Mouse (Mus musculus): Measurements from ENCODE around the gene Cpne7. TPM values are rescaled to one million over a fixed set of nuclear protein-coding genes. Genes with fewer than 3 reads are reported as not detected.
A peak's percentile ranks its signal among the peaks of the same experiment; 100 is the strongest.

Gene Cpne7
- 6.5 and 6.9 TPM in 2 replicates for polyA plus RNA-seq (2015; fragmentation: Nextera tagmentation; extraction: Ambion mirVana)

DNA sequence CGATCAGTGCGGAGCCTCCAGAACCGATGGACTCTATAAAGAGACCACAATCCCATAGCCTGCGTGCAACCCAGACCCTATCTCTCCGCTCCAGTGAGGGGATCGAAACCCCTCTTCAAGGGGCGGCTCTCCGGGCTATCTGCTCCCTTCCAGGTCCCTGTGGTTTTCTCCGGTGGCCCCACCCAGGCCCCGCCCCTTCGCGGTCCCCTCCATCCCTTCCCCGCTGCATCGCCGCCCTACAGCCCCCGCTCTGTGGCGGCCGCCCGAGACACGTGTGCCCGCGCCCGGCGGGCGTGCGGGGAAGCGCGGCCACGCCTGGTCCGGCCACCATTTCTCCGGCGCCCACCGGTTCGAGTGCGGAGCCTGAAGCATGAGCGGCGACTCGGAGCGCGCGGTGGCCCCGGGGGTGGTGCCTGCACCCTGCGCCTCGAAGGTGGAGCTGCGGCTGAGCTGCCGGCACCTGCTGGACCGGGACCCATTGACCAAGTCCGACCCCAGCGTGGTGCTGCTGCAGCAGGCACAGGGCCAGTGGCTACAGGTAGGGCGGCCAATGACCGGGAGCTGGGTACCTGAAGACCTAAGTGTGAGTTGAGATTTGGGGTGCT, at the start of gene Cpne7:
Gene Cpne7, plus strand, starts transcription at position 248 of the 605 bp plus-strand sequence.
- Histone ChIP-seq H3K27me3 (peaks cover 44% of the 10 kb centered on the region), H3K27ac (replicated peaks) (no peak within 1 kb of the TSS), H3K4me2 (replicated peaks) (peak within 1 kb of the TSS; percentile 75), H3K4me1 (peaks cover 28% of the 10 kb centered on the region), H3K9ac (peak within 1 kb of the TSS; percentile 15; the same call in 1 of the 2 replicates), H3K36me3 (no peaks in the 10 kb centered on the region), H3K4me3 (replicated peaks) (peak within 1 kb of the TSS; percentile 43), H3K9me3 (replicated peaks) (no peaks in the 10 kb centered on the region)
- under 1% methylated on average over 45 of the region's 51 CpGs for WGBS
- no peak for ATAC-seq (ENCODE audit: insufficient number of reproducible peaks, low FRiP score, low TSS enrichment, low read depth)

DNA sequence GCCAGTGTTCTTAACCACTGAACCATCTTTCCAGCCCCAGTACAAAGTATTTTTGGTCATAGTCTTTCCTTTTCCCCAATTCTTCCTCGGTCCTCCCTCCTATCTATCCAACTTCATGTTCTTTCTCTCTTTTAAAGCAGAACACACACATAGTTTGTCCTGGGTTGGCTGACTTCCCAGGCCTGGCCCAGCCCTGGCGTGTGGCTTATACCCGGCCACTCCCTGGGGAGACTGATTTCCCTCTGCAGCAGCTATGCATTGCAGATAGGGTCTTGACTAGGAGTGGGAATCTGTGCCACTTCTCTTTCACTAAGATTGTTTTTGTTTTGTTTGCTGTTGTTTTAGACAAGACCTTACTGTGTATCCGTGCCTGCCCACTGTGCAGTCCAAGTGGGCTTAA, 46.0 kb upstream of the Cpne7 start:
- H3K4me2 ChIP-seq (replicated peaks), result no peak overlapping the region
- no peak for ATAC-seq (ENCODE audit: insufficient number of reproducible peaks, low FRiP score, low TSS enrichment, low read depth)
- no peaks in the 10 kb centered on the region for H3K27me3 ChIP-seq
- 69% methylated on average over 4 of the region's 4 CpGs for WGBS
- H3K9ac ChIP-seq, result no peak overlapping the region
- no peak overlapping the region for H3K4me3 ChIP-seq (replicated peaks)
- H3K4me1 ChIP-seq, result peaks cover 13% of the 10 kb centered on the region
- no peaks in the 10 kb centered on the region for H3K9me3 ChIP-seq (replicated peaks)
- H3K27ac ChIP-seq (replicated peaks), result no peak overlapping the region
- H3K36me3 ChIP-seq, result peaks cover 46% of the 10 kb centered on the region

DNA sequence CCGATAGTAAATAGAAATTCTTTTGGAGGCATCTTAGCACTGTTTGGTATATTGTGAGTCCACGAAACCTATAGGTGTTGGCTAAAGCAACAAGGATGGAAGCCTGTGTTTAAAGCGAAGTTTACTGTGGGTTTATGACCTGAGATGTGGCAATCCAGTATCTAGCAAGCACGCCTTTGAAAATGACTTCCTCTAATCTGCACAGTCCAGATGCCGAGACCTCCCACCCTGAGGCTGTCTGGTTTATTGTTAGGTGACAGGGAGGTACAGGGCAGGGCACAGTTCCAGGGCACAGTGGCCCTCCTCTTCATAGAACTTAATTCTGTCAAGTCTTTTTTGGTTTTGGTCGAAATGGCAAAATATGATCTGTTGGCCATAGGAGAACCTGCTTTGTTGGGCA, 40.0 kb upstream of the Cpne7 start:
- no peak overlapping the region for H3K4me2 ChIP-seq (replicated peaks)
- WGBS, result 91% methylated on average over 6 of the region's 6 CpGs
- no peak overlapping the region for H3K9ac ChIP-seq
- H3K27ac ChIP-seq (replicated peaks), result no peak overlapping the region
- no peaks in the 10 kb centered on the region for H3K27me3 ChIP-seq
- ATAC-seq (ENCODE audit: insufficient number of reproducible peaks, low FRiP score, low TSS enrichment, low read depth), result no peak
- H3K4me1 ChIP-seq, result no peaks in the 10 kb centered on the region
- H3K9me3 ChIP-seq (replicated peaks), result no peaks in the 10 kb centered on the region
- H3K4me3 ChIP-seq (replicated peaks), result no peak overlapping the region
- H3K36me3 ChIP-seq, result peaks cover 87% of the 10 kb centered on the region

DNA sequence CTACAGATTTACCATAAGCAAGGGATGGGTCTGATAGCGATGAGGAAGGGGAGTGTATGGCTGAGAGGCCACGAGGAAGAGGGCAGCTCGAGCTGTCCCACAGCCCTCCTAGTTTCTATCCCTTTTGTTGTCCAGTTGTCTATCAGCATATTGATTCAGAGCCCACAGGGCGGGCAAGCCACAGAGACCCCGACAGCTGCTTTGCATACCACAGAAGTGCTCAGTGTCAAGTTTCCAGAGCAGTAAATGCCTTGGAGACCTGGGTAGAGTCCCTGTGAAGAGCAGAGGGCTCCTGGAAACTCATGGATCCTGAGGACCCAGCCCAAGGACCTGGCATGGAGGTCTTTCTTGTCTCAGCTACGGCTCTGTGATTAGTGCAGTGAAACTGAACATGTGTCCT, 34.2 kb upstream of the Cpne7 start:
- H3K4me2 ChIP-seq (replicated peaks), result no peak overlapping the region
- no peak overlapping the region for H3K4me3 ChIP-seq (replicated peaks)
- 73% methylated on average over 6 of the region's 6 CpGs for WGBS
- H3K9ac ChIP-seq, result no peak overlapping the region
- H3K36me3 ChIP-seq, result peaks cover 93% of the 10 kb centered on the region
- H3K27me3 ChIP-seq, result no peaks in the 10 kb centered on the region
- ATAC-seq (ENCODE audit: insufficient number of reproducible peaks, low FRiP score, low TSS enrichment, low read depth), result no peak
- no peak overlapping the region for H3K27ac ChIP-seq (replicated peaks)
- H3K4me1 ChIP-seq, result no peaks in the 10 kb centered on the region
- H3K9me3 ChIP-seq (replicated peaks), result no peaks in the 10 kb centered on the region

DNA sequence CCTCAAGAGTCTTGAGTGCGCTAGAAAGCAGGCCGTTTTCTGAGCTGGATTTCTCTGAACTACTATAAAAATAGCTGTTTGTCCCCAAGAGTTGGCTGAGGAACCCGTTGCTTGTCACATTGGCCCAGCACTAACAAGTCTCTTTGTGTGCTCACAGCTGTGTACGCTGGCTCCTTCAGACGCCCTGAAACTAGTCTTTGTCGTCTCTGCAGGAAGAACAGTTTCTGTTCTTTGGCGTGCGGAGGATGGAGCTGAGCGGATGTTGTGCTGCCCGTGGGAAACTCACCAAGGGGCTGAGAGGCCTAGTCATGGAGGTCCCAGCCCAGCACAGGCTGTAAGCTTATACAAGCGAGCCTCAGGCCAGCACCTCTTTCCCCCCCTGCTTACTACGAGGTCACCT, 33.6 kb upstream of the Cpne7 start:
- WGBS, result 89% methylated on average over 12 of the region's 12 CpGs
- Histone ChIP-seq H3K4me3 (replicated peaks) (no peak overlapping the region), H3K36me3 (peaks cover 95% of the 10 kb centered on the region), H3K4me2 (replicated peaks) (no peak overlapping the region), H3K9ac (no peak overlapping the region), H3K4me1 (no peaks in the 10 kb centered on the region), H3K9me3 (replicated peaks) (no peaks in the 10 kb centered on the region), H3K27ac (replicated peaks) (no peak overlapping the region), H3K27me3 (no peaks in the 10 kb centered on the region)
- no peak for ATAC-seq (ENCODE audit: insufficient number of reproducible peaks, low FRiP score, low TSS enrichment, low read depth)

DNA sequence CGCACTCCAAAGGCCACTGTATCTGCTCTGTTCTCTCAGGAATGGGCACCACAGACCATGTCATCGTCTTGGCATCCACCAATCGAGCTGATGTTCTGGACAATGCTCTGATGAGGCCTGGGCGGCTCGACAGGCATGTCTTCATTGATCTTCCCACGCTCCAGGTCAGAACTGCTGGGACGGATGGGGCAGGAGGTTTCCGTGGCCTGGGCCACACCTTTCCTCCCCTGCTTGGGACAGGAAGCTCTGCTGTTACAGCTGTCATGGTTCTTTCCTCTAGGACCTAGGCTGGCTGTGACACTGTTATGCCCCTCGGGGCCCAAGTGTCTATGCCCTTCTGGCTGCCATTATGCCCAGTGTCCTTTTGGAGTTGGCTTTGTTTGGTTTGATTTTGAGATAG, 29.9 kb upstream of the Cpne7 start:
- H3K9ac ChIP-seq, result no peak overlapping the region
- H3K4me2 ChIP-seq (replicated peaks), result no peak overlapping the region
- H3K4me3 ChIP-seq (replicated peaks), result no peak overlapping the region
- H3K27me3 ChIP-seq, result no peaks in the 10 kb centered on the region
- peaks cover 96% of the 10 kb centered on the region for H3K36me3 ChIP-seq
- no peaks in the 10 kb centered on the region for H3K9me3 ChIP-seq (replicated peaks)
- no peak for ATAC-seq (ENCODE audit: insufficient number of reproducible peaks, low FRiP score, low TSS enrichment, low read depth)
- 81% methylated on average over 9 of the region's 9 CpGs for WGBS
- no peak overlapping the region for H3K27ac ChIP-seq (replicated peaks)
- H3K4me1 ChIP-seq, result no peaks in the 10 kb centered on the region

DNA sequence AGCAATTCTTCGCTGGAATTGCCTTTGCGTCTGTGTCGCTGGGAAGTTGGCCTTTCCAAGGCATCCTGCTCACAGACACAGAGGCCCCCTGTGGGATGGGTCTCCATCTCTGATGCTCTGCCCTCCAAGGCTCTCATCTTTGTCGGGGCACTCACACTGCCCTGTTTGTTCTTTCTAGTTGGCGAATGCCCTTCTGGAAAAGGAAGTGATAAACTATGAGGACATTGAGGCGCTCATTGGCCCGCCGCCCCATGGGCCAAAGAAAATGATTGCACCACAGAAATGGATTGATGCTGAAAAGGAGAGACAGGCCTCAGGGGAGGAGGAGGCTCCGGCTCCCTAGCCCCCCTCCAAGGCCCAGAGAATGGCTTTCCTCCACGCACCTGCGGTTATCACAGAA, 20.0 kb upstream of the Cpne7 start:
- Histone ChIP-seq H3K27ac (replicated peaks) (no peak overlapping the region), H3K36me3 (peaks cover 43% of the 10 kb centered on the region), H3K9me3 (replicated peaks) (no peaks in the 10 kb centered on the region), H3K4me1 (peaks cover 12% of the 10 kb centered on the region), H3K4me2 (replicated peaks) (no peak overlapping the region), H3K4me3 (replicated peaks) (no peak overlapping the region), H3K27me3 (no peaks in the 10 kb centered on the region), H3K9ac (no peak overlapping the region)
- no peak for ATAC-seq (ENCODE audit: insufficient number of reproducible peaks, low FRiP score, low TSS enrichment, low read depth)
- 88% methylated on average over 11 of the region's 11 CpGs for WGBS

DNA sequence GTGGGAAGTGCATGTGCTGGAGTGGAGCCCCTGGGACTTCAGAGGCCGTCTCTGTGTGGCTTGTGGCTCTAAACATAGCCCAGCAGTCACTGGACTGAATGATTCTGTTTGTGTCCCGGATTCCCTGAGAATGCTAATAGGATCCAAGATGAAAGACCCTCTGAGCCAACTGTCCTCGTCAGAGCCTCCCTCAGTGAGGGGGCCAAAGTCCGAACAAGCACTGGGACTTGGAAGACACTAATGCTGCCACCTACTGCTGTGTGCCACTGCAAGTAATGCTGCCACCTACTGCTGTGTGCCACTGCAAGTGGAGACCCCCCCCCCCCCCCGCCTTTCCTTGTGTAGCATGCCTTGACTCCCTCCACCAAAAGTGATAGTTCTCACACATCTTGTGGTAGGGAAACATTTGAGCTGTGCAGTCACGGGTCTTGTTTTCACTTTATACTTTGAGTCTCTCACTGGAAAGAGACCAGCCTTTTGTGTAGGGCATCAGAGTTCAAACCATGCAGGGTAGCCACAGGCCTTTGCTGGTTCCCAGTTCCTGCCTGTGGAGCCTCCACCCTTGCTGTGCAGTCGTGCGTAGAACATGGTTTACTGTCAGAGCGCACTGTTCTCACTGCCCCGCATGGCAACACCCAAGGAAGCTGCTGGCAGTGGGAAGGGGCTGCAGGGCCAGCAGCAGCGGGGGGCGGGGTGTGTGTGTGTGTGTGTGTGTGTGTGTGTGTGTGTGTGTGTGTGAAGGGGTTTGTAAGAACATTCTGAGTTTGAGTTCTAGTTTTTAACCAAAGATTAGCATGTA, 19.2 kb upstream of the Cpne7 start:
- Histone ChIP-seq H3K4me3 (replicated peaks) (no peak overlapping the region), H3K36me3 (peaks cover 42% of the 10 kb centered on the region), H3K9ac (no peak overlapping the region), H3K27ac (replicated peaks) (no peak overlapping the region), H3K4me2 (replicated peaks) (no peak overlapping the region), H3K9me3 (replicated peaks) (no peaks in the 10 kb centered on the region), H3K4me1 (peaks cover 12% of the 10 kb centered on the region), H3K27me3 (no peaks in the 10 kb centered on the region)
- no peak for ATAC-seq (ENCODE audit: insufficient number of reproducible peaks, low FRiP score, low TSS enrichment, low read depth)
- WGBS, result 78% methylated on average over 12 of the region's 12 CpGs

DNA sequence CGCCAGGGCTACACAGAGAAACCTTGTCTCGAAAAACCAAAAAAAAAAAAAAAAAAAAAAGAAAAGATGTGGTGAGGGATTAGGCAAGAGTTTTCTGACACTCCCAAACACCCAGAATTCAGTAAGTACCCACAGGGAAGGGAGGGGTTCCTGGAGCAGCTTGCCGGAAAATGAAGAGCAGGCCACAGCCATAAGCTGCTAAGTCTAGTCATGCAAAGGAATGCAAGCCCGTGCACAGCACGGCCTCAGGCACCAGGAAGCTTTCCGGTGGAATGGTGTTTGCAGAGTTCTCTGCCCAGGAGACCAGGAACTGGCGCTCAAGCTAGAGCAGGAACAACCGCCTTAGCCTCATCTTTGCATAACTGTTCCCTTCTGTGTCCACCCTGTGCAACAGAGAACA, 16.9 kb upstream of the Cpne7 start:
- Histone ChIP-seq H3K4me2 (replicated peaks) (peak overlapping the region; percentile 17; the same call in 1 of the 2 replicates), H3K27ac (replicated peaks) (peak overlapping the region; percentile 88), H3K4me1 (peaks cover 26% of the 10 kb centered on the region), H3K36me3 (peaks cover 40% of the 10 kb centered on the region), H3K9me3 (replicated peaks) (no peaks in the 10 kb centered on the region), H3K9ac (no peak overlapping the region), H3K27me3 (no peaks in the 10 kb centered on the region), H3K4me3 (replicated peaks) (no peak overlapping the region)
- WGBS, result 17% methylated on average over 8 of the region's 8 CpGs
- no peak for ATAC-seq (ENCODE audit: insufficient number of reproducible peaks, low FRiP score, low TSS enrichment, low read depth)

DNA sequence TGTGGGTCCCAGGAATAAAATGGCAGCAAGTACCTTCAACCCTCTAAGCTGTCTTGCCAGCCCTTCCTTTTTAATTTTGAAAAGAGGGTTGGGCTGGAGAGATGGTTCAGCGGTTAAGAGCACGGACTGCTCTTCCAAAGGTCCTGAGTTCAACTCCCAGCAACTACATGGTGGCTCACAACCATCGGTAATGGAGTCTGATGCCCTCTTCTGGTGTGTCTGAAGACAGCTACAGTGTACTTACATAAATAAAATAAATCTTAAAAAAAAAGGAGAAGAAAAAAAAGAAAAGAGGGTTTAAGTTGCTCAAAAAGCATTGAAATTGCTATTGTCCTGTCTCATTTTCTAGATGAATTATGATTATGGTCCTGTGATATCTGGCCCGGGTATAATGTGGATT, 15.9 kb upstream of the Cpne7 start:
- Histone ChIP-seq H3K9me3 (replicated peaks) (no peaks in the 10 kb centered on the region), H3K4me1 (peaks cover 26% of the 10 kb centered on the region), H3K27me3 (no peaks in the 10 kb centered on the region), H3K9ac (no peak overlapping the region), H3K27ac (replicated peaks) (peak overlapping the region; percentile 88; the same call in 1 of the 2 replicates), H3K4me3 (replicated peaks) (no peak overlapping the region), H3K4me2 (replicated peaks) (peak overlapping the region; percentile 73; the same call in 1 of the 2 replicates), H3K36me3 (peaks cover 41% of the 10 kb centered on the region)
- 83% methylated on average over 4 of the region's 4 CpGs for WGBS
- ATAC-seq (ENCODE audit: insufficient number of reproducible peaks, low FRiP score, low TSS enrichment, low read depth), result no peak

DNA sequence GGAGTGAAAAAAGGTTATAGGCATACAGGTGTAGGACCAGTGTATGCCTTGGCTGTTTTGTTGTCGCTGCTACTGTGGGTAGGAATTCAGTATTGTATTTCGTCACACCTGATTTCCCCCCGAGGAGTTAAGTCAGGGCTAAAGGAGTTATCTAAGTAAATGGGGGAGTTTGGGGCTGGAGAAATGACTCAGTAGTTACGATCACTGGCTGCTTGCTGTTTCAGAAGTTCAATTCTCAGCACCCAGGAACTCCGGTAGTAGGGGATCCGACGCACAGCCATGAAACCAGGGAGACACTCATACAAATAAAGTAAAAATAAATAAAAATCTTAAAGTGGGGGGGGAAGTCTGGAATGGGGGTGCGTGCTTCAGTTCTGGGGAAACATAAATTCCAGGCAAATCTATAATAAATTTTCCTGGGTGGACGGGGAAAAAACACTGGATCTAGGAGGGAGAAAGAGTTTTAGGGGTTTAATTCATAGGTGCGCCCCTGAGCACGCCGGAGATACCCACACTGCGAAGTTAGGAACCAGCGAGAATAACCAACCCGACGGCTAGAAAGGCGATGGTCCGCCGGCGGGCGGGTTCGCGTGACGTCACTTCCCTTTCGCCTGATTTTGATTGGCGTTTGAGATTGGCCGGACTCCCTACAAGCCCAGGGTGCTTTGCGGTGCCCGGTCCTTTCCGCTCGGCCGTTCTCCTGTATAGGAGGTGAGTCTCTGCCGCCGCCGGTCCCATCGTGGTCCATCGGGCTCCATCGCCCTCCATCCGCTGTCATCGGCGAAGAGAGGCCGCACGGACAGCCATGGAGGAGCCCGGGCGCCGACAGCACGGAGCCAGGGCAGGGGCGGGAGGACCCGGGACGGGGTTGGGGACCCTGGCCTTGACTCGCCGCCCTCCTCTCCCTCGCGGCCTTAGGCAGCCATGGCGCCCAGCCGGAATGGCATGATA, 15.2 kb upstream of the Cpne7 start, which contains the start of gene Rpl13:
Gene Rpl13, plus strand, starts transcription at position 616 of the 951 bp plus-strand sequence.
- Histone ChIP-seq H3K4me1 (peaks cover 26% of the 10 kb centered on the region), H3K27me3 (no peaks in the 10 kb centered on the region), H3K4me3 (replicated peaks) (peak within 1 kb of the TSS; percentile 72), H3K9me3 (replicated peaks) (no peaks in the 10 kb centered on the region), H3K36me3 (peaks cover 39% of the 10 kb centered on the region), H3K27ac (replicated peaks) (peak within 1 kb of the TSS; percentile 96), H3K9ac (peak within 1 kb of the TSS; percentile 91), H3K4me2 (replicated peaks) (peak within 1 kb of the TSS; percentile 73)
- peak; percentile 92 for ATAC-seq (ENCODE audit: insufficient number of reproducible peaks, low FRiP score, low TSS enrichment, low read depth)
- 1% methylated on average over 56 of the region's 56 CpGs for WGBS

Measured in embryonic facial prominence, embryonic 15.5 days (tissue).